ENCODE assay signal across 8 mouse cellular contexts in the genomic region with DNA sequence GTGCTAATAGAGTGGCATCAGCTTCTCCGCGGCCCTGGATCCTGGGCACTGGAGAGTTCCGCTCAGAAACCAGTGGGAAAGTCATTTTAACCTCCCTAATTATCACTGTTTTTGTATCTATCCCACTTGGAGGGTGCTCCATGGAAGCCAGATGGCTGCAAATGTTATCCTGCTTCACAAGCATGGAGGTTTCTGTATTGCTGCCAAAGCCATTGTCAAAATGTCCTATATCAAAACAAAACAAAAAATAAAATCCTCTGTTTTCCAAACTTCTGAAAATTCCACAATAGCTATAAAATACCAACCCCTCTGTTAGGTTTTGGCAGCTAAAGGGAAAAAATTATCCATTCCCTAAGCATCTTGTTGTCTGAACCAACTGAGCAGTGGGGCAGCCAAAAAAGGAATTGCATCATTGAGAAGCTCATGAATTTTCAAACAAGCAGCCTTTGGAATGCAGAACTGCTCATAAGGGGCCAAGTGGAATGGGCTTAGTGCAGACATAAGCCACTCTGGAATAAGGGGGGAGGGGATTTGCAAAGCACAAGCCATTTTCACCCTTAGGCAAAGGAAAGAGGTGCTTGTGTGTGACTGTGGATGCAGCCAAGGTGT.
DNase-seq lines count a peak whose midpoint lies in the region; ATAC-seq and TF ChIP-seq lines count a peak whose summit lies in the region.

No protein-coding gene starts in this region.

- H3K4me3 ChIP-seq in forebrain, embryonic 16.5 days (replicated peaks; ENCODE audit: low read length), result no peak overlapping the region
- no peak overlapping the region for H3K4me3 ChIP-seq in lung, postnatal 0 days (ENCODE audit: low read depth, low read length)
- H3K4me3 ChIP-seq in thymus, adult 2 months (ENCODE audit: control insufficient read depth, insufficient read depth, low read length), result no peak overlapping the region

- peak; percentile 88 for ATAC-seq in frontal cortex, adult (ENCODE audit: low TSS enrichment)
- ATAC-seq in forebrain, embryonic 16.5 days, result peak; percentile 98
- ATAC-seq in lung, postnatal 0 days, result peak; percentile 55

- no peaks in the 10 kb centered on the region for H3K9me3 ChIP-seq in forebrain, embryonic 16.5 days (ENCODE audit: control insufficient read depth, low read length)
- no peaks in the 10 kb centered on the region for H3K9me3 ChIP-seq in lung, postnatal 0 days (ENCODE audit: low read length)

- H3K36me3 ChIP-seq in forebrain, embryonic 16.5 days (ENCODE audit: control insufficient read depth, insufficient read depth), result no peaks in the 10 kb centered on the region
- no peaks in the 10 kb centered on the region for H3K36me3 ChIP-seq in lung, postnatal 0 days (ENCODE audit: insufficient read depth, low read length)
- H3K36me3 ChIP-seq in thymus, adult 2 months (ENCODE audit: control insufficient read depth, insufficient read depth, low read length), result no peaks in the 10 kb centered on the region

- H3K4me2 ChIP-seq in forebrain, embryonic 16.5 days (ENCODE audit: low read length), result no peak overlapping the region
- H3K4me2 ChIP-seq in lung, postnatal 0 days (replicated peaks; ENCODE audit: low read depth, low read length), result no peak overlapping the region

- no peak for TF ChIP-seq EP300 in lung, postnatal 0 days (IDR thresholded peaks at IDR 0.05)

- peaks cover 11% of the 10 kb centered on the region for H3K4me1 ChIP-seq in forebrain, embryonic 16.5 days (replicated peaks; ENCODE audit: control insufficient read depth, insufficient read depth, low read length)
- H3K4me1 ChIP-seq in lung, postnatal 0 days (ENCODE audit: insufficient read depth, low read depth, low read length), result no peaks in the 10 kb centered on the region
- H3K4me1 ChIP-seq in thymus, adult 2 months (replicated peaks; ENCODE audit: control insufficient read depth, insufficient read depth, low read length), result no peaks in the 10 kb centered on the region

- no peak for DNase-seq in frontal cortex, postnatal 25 days (ENCODE audit: low spot score in 2 of 2)
- peak; percentile 94 for DNase-seq in brain, adult 2 months (ENCODE audit: low read depth, low spot score)
- peak; percentile 75 for DNase-seq in lung, postnatal 0 days (ENCODE audit: low spot score)
- DNase-seq in c-Kit-positive CD71-positive TER-119-positive erythroid progenitor cells, embryonic 14.5 days (ENCODE audit: low spot score), result no peak
- no peak for DNase-seq in adrenal gland, adult (ENCODE audit: inconsistent age in 2 of 2, low spot score in 1 of 2)
- DNase-seq in thymus, adult 2 months, result no peak

- no peak overlapping the region for H3K9ac ChIP-seq in forebrain, embryonic 16.5 days (replicated peaks; ENCODE audit: low read depth, low read length)
- no peak overlapping the region for H3K9ac ChIP-seq in lung, postnatal 0 days (replicated peaks; ENCODE audit: low read depth)

- no peak for TF ChIP-seq CTCF in lung, postnatal 0 days (IDR thresholded peaks at IDR 0.05)
- TF ChIP-seq CTCF in thymus, adult 2 months (IDR thresholded peaks at IDR 0.05; ENCODE audit: borderline replicate concordance, control insufficient read depth, extremely low read depth, insufficient read depth, low read length, poor library complexity), result no peak

- WGBS in forebrain, embryonic 16.5 days, result 1% methylated on average over 3 of the region's 3 CpGs
- 53% methylated on average over 3 of the region's 3 CpGs for WGBS in lung, postnatal 0 days
- 87% methylated on average over 3 of the region's 3 CpGs for WGBS in thymus, adult 2 months

- no peaks in the 10 kb centered on the region for H3K27me3 ChIP-seq in forebrain, embryonic 16.5 days (replicated peaks; ENCODE audit: control insufficient read depth, insufficient read depth, low read length)
- H3K27me3 ChIP-seq in lung, postnatal 0 days (replicated peaks; ENCODE audit: insufficient read depth, low read length), result no peaks in the 10 kb centered on the region
- no peaks in the 10 kb centered on the region for H3K27me3 ChIP-seq in thymus, adult 2 months (ENCODE audit: control insufficient read depth, insufficient read depth, low read length)

- H3K27ac ChIP-seq in forebrain, embryonic 16.5 days (ENCODE audit: low read length), result peak overlapping the region; percentile 67
- H3K27ac ChIP-seq in lung, postnatal 0 days (ENCODE audit: low read length), result no peak overlapping the region
- H3K27ac ChIP-seq in thymus, adult 2 months (ENCODE audit: control insufficient read depth, insufficient read depth, low read length), result no peak overlapping the region

- TF ChIP-seq POLR2A in thymus, adult 2 months (IDR thresholded peaks at IDR 0.05; ENCODE audit: control insufficient read depth, extremely low read depth, insufficient read depth, low read length, poor library complexity), result no peak

Comparison
In these comparisons a context has a peak if more than half of its experiments do, and no peak if none do; other contexts are left out.
1. DNase-seq: peak in brain, adult 2 months (single experiment) and lung, postnatal 0 days (single experiment); none in frontal cortex, postnatal 25 days (0 of 2), c-Kit-positive CD71-positive TER-119-positive erythroid progenitor cells, embryonic 14.5 days (single experiment), adrenal gland, adult (0 of 2) and thymus, adult 2 months (single experiment).
2. Peak in every context shown above with its lines, with median percentiles within 50 percentile points of each other: ATAC-seq.